Mouse (Mus musculus) thymus, adult 2 months (tissue): ENCODE data around the gene Patj.
"Not testable (repeated sequence)": the region's sequence is repeated elsewhere in the genome, so short reads cannot be mapped to it uniquely, and the experiment has no call there.

ENCODE experiments used
- CTCF ChIP-seq: fragments of 200-500 bp; IDR thresholded peaks from 2 replicates; pipeline ENCODE4 v1.5.1; 2012; ENCODE audit warnings: mild to moderate bottlenecking, control low read depth, low read length, moderate library complexity, borderline replicate concordance; ENCODE audit not compliant: control insufficient read depth, poor library complexity, insufficient read depth; ENCODE audit errors: extremely low read depth
- POLR2A ChIP-seq: fragments of 200-500 bp; IDR thresholded peaks from 2 replicates; pipeline ENCODE4 v1.6.1; 2012; ENCODE audit warnings: mild to moderate bottlenecking, low read length, control low read depth, moderate library complexity; ENCODE audit not compliant: control insufficient read depth, poor library complexity, insufficient read depth; ENCODE audit errors: extremely low read depth

DNA sequence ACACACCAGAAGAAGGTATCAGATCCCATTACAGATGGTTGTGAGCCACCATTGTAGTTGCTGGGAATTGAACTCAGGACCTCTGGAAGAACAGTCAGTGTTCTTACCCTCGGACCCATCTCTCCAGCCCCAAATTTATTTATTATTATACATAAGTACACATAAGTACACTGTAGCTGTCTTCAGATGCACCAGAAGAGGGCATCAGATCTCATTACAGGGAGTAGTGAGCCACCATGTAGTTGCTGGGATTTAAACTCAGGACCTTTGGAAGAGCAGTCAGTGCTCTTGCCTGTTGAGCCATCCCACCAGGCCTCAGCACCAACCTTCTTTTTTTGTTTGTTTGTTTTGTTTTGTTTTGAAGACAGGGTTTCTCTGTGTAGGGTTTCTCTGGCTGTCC, 329.1 kb downstream of the Patj start:
- TF ChIP-seq CTCF, POLR2A: not testable (repeated sequence)
